41 mouse cellular contexts compared by ENCODE assay signal in the genomic region with DNA sequence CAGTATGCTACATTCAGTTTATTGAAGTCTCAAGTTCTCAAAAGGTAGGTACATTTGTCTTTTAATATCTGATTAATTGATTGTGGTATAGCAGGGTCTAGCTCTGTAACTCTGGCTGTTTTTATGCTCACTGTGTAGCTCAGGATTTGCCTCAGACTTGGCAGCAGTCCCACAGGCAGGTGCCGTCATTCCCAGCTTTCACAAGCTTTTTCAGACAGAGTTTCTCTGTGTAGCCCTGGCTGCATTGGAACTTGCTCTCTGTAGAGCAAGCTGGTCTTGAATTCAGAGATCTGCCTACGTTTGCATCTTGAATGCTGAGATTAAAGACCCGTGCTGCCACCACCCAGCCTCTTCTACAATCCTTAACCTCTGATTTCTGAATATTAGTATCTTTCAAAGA. TPM values are rescaled to one million over a fixed set of nuclear protein-coding genes. Genes with fewer than 3 reads are reported as not detected.
DNase-seq lines count a peak whose midpoint lies in the region; ATAC-seq and TF ChIP-seq lines count a peak whose summit lies in the region.
"Had no signal": no experiment of that assay in that cellular context is flagged by ENCODE, and none has a peak within 500 bp of the region (broad histone marks: within the 10 kb centered on the region; RNA-seq: fewer than 3 reads in every experiment).

No protein-coding gene starts in this region.

- WGBS in kidney, adult 2 months: 47% methylated on average over 3 of the region's 3 CpGs
- 47% methylated on average over 3 of the region's 3 CpGs for WGBS in forebrain, postnatal 0 days

- H3K27ac ChIP-seq in kidney, adult 2 months (ENCODE audit: insufficient read depth, low read depth, low read length): no peak overlapping the region
- H3K27ac ChIP-seq in forebrain, postnatal 0 days (ENCODE audit: low read depth, low read length): no peak overlapping the region
- H3K27ac ChIP-seq: embryonic facial prominence, embryonic 13.5 days; forebrain, embryonic 12.5 days; gastrocnemius, adult 2 months; heart, embryonic 10.5 days; hindbrain, embryonic 14.5 days; liver, embryonic 14.5 days; macrophage; midbrain, embryonic 10.5 days; neural tube, embryonic 13.5 days had no signal

- peak; percentile 19 for DNase-seq in kidney, adult 2 months
- DNase-seq in kidney, postnatal 4 days: no peak
- DNase-seq in left cerebral cortex, postnatal 4 days: peak; percentile 7
- DNase-seq in left cerebral cortex, postnatal 14 days (ENCODE audit: low spot score in 2 of 2): no peak
- DNase-seq in adrenal gland, postnatal 25 days: peak; percentile 44
- DNase-seq in brain, embryonic 14.5 days (ENCODE audit: low read depth): peak; percentile 19
- DNase-seq in forebrain, postnatal 0 days: no peak
- DNase-seq: B cell, adult 2 months; cerebellum, adult 8-10 months; cerebellum, postnatal 36 days; embryo, embryonic 11 days; gastrocnemius, adult 2 months; heart, postnatal 4 days; retina, postnatal 1 day; right cerebral cortex, postnatal 25 days had no signal

- intact Hi-C loops in left cerebral cortex, postnatal 4 days (cut with DNase I): no loop called here
- intact Hi-C loops in left cerebral cortex, postnatal 14 days (cut with DNase I): no loop called here

- no peak for TF ChIP-seq POLR2A in kidney, adult 2 months (IDR thresholded peaks at IDR 0.05; ENCODE audit: low read depth, low read length)
- no peak for TF ChIP-seq POLR2A in brain, embryonic 14.5 days (IDR thresholded peaks at IDR 0.05; ENCODE audit: borderline replicate concordance, extremely low read depth, insufficient read depth, insufficient read length, poor library complexity, severe bottlenecking)

- peaks cover 4% of the 10 kb centered on the region for H3K36me3 ChIP-seq in kidney, adult 2 months (ENCODE audit: control insufficient read depth, insufficient read depth, low read length)
- peaks cover 43% of the 10 kb centered on the region for H3K36me3 ChIP-seq in forebrain, postnatal 0 days (ENCODE audit: insufficient read depth)

- H3K4me2 ChIP-seq in forebrain, postnatal 0 days (ENCODE audit: low read depth): no peak overlapping the region
- H3K4me2 ChIP-seq: embryonic facial prominence, embryonic 13.5 days; forebrain, embryonic 12.5 days; hindbrain, embryonic 14.5 days; neural tube, embryonic 13.5 days had no signal

- no peaks in the 10 kb centered on the region for H3K9me3 ChIP-seq in forebrain, postnatal 0 days (ENCODE audit: low read length)
- H3K9me3 ChIP-seq: embryonic facial prominence, embryonic 13.5 days; forebrain, embryonic 12.5 days; G1E; heart, embryonic 10.5 days; midbrain, embryonic 10.5 days; neural tube, embryonic 13.5 days had no signal

- H3K9ac ChIP-seq in forebrain, postnatal 0 days: no peak overlapping the region
- H3K9ac ChIP-seq: embryonic facial prominence, embryonic 13.5 days; forebrain, embryonic 12.5 days; hindbrain, embryonic 14.5 days; liver, embryonic 14.5 days; neural tube, embryonic 13.5 days had no signal

- no peak for TF ChIP-seq CTCF in kidney, adult 2 months (conservative IDR thresholded peaks at IDR 0.05; ENCODE audit: insufficient read depth, insufficient read length, low read depth, low read length)
- no peak for TF ChIP-seq CTCF in brain, embryonic 14.5 days (IDR thresholded peaks at IDR 0.05; ENCODE audit: borderline replicate concordance, extremely low read depth, insufficient read depth, insufficient read length)
- TF ChIP-seq CTCF in forebrain, postnatal 0 days (IDR thresholded peaks at IDR 0.05; ENCODE audit: low read depth): no peak

- H3K27me3 ChIP-seq in kidney, adult 2 months (replicated peaks; ENCODE audit: control insufficient read depth, insufficient read depth, low read length): no peaks in the 10 kb centered on the region
- no peaks in the 10 kb centered on the region for H3K27me3 ChIP-seq in forebrain, postnatal 0 days (ENCODE audit: insufficient read depth, low read length)
- H3K27me3 ChIP-seq: CH12.LX; embryonic facial prominence, embryonic 13.5 days; forebrain, embryonic 12.5 days; neural tube, embryonic 13.5 days; Patski had no signal

- no peak overlapping the region for H3K4me3 ChIP-seq in kidney, adult 2 months (ENCODE audit: insufficient read depth, low read depth, low read length)
- H3K4me3 ChIP-seq in forebrain, postnatal 0 days (ENCODE audit: low read depth, low read length): no peak overlapping the region
- H3K4me3 ChIP-seq: embryonic facial prominence, embryonic 13.5 days; erythroblast, embryonic 14.5 days; forebrain, embryonic 12.5 days; gastrocnemius, adult 2 months; heart, embryonic 10.5 days; midbrain, embryonic 10.5 days; myocyte; neural tube, embryonic 13.5 days had no signal

- H3K4me1 ChIP-seq in kidney, adult 2 months (ENCODE audit: control insufficient read depth, insufficient read depth, low read length): no peaks in the 10 kb centered on the region
- no peaks in the 10 kb centered on the region for H3K4me1 ChIP-seq in forebrain, postnatal 0 days (ENCODE audit: insufficient read depth)
- H3K4me1 ChIP-seq: embryonic facial prominence, embryonic 13.5 days; forebrain, embryonic 12.5 days; heart, embryonic 10.5 days; midbrain, embryonic 10.5 days; neural tube, embryonic 13.5 days had no signal

- ATAC-seq in forebrain, postnatal 0 days: no peak
- ATAC-seq: inflammation-experienced regulatory T-cells, adult 6 months; lung, postnatal 0 days; midbrain, embryonic 16.5 days; Patski had no signal

RNA-seq across cellular contexts. Expression of gene Ccpg1, which starts 16.9 kb away (rescaled TPM):
- 20.1 and 30.2 TPM in 2 replicates for polyA plus RNA-seq in kidney, adult 2 months (2012; rRNA removed)
- total RNA-seq in left cerebral cortex, postnatal 4 days (2021): 10 to 100 TPM; 64.3 to 67.5 TPM
- total RNA-seq in left cerebral cortex, postnatal 14 days (2021): 100 to 1,000 TPM; 104 to 117 TPM
- total RNA-seq in adrenal gland, postnatal 25 days (2021): 145 and 166 TPM in 2 replicates
- 14.4 and 26.5 TPM in 2 replicates for polyA plus RNA-seq in brain, embryonic 14.5 days (2012; rRNA removed)
- 31.0 and 31.9 TPM in 2 replicates for total RNA-seq in forebrain, postnatal 0 days (2014; rRNA removed)
- polyA plus RNA-seq in forebrain, postnatal 0 days (2015; fragmentation: Nextera tagmentation; extraction: Ambion mirVana): 29.8 and 42.5 TPM in 2 replicates

RNA-seq across cellular contexts. Expression of gene Ccpg1os, which starts 17.0 kb away (rescaled TPM):
- polyA plus RNA-seq in kidney, adult 2 months (2012; rRNA removed): 29.1 and 34.8 TPM in 2 replicates
- 1 to 10 TPM; 5.5 to 7.0 TPM for total RNA-seq in left cerebral cortex, postnatal 4 days (2021)
- 1 to 10 TPM; 7.6 to 8.6 TPM for total RNA-seq in left cerebral cortex, postnatal 14 days (2021)
- total RNA-seq in adrenal gland, postnatal 25 days (2021): 23.8 TPM in 2 replicates
- 19.5 and 20.5 TPM in 2 replicates for polyA plus RNA-seq in brain, embryonic 14.5 days (2012; rRNA removed)
- total RNA-seq in forebrain, postnatal 0 days (2014; rRNA removed): 24.7 and 26.8 TPM in 2 replicates
- 18.8 and 22.7 TPM in 2 replicates for polyA plus RNA-seq in forebrain, postnatal 0 days (2015; fragmentation: Nextera tagmentation; extraction: Ambion mirVana)

RNA-seq across cellular contexts. Expression of gene Pigb, which starts 38.0 kb away (rescaled TPM):
- 10.7 and 10.9 TPM in 2 replicates for polyA plus RNA-seq in kidney, adult 2 months (2012; rRNA removed)
- 10 to 100 TPM; 17.1 to 19.0 TPM for total RNA-seq in left cerebral cortex, postnatal 4 days (2021)
- total RNA-seq in left cerebral cortex, postnatal 14 days (2021): 10 to 100 TPM; 15.2 to 15.4 TPM
- total RNA-seq in adrenal gland, postnatal 25 days (2021): 11.9 and 20.4 TPM in 2 replicates
- polyA plus RNA-seq in brain, embryonic 14.5 days (2012; rRNA removed): 14.0 and 18.7 TPM in 2 replicates
- 8.2 and 10.3 TPM in 2 replicates for total RNA-seq in forebrain, postnatal 0 days (2014; rRNA removed)
- polyA plus RNA-seq in forebrain, postnatal 0 days (2015; fragmentation: Nextera tagmentation; extraction: Ambion mirVana): 7.8 and 10.0 TPM in 2 replicates

RNA-seq across cellular contexts. Expression of gene Rab27a, which starts 42.5 kb away (rescaled TPM):
- polyA plus RNA-seq in kidney, adult 2 months (2012; rRNA removed): 8.0 and 9.4 TPM in 2 replicates
- total RNA-seq in left cerebral cortex, postnatal 4 days (2021): 1 to 10 TPM; 2.9 to 4.7 TPM
- 1 to 10 TPM; 5.9 to 8.2 TPM for total RNA-seq in left cerebral cortex, postnatal 14 days (2021)
- total RNA-seq in adrenal gland, postnatal 25 days (2021): 28.5 and 47.1 TPM in 2 replicates
- 0.77 and 1.4 TPM in 2 replicates for polyA plus RNA-seq in brain, embryonic 14.5 days (2012; rRNA removed)
- total RNA-seq in forebrain, postnatal 0 days (2014; rRNA removed): 3.9 and 5.6 TPM in 2 replicates
- polyA plus RNA-seq in forebrain, postnatal 0 days (2015; fragmentation: Nextera tagmentation; extraction: Ambion mirVana): 1.1 and 2.3 TPM in 2 replicates

RNA-seq across cellular contexts. Expression of gene Gm44503, which starts 43.5 kb away (rescaled TPM):
- not detected in 2 replicates for polyA plus RNA-seq in kidney, adult 2 months (2012; rRNA removed)
- under 1 TPM in 1 of 2 experiments, not detected in 1; 0.87 TPM for total RNA-seq in left cerebral cortex, postnatal 4 days (2021)
- under 1 TPM in 1 of 2 experiments, not detected in 1; 0.29 TPM for total RNA-seq in left cerebral cortex, postnatal 14 days (2021)
- total RNA-seq in adrenal gland, postnatal 25 days (2021): not detected in 2 replicates
- polyA plus RNA-seq in brain, embryonic 14.5 days (2012; rRNA removed): not detected in 2 replicates
- total RNA-seq in forebrain, postnatal 0 days (2014; rRNA removed): 0.10 TPM in 1 of 2 replicates, not detected in the other
- not detected in 2 replicates for polyA plus RNA-seq in forebrain, postnatal 0 days (2015; fragmentation: Nextera tagmentation; extraction: Ambion mirVana)
- total RNA-seq: CH12.LX; G1E; gastrocnemius, adult 2 months; heart, postnatal 4 days; layer of hippocampus, postnatal 10 days; left cerebral cortex, adult 8-10 months had no signal
- polyA plus RNA-seq: embryonic facial prominence, embryonic 13.5 days; forebrain, embryonic 12.5 days; frontal cortex, adult 2 months; gonadal fat pad, adult 2 months; heart, embryonic 10.5 days; heart, embryonic 16.5 days; inflammation-experienced regulatory T-cells, adult 6 months; large intestine, adult 2 months; limb, embryonic 11.5 days; liver, embryonic 14.5 days; lung, postnatal 0 days; macrophage; midbrain, embryonic 10.5 days; midbrain, embryonic 16.5 days; neural tube, embryonic 13.5 days; Patski; spleen, adult 2 months; stomach, embryonic 14.5 days; thymus, postnatal 0 days had no signal

Comparison
In these comparisons a context has a peak if more than half of its experiments do, and no peak if none do; other contexts are left out.
1. DNase-seq: peak in kidney, adult 2 months (single experiment), left cerebral cortex, postnatal 4 days (single experiment), adrenal gland, postnatal 25 days (single experiment) and brain, embryonic 14.5 days (single experiment); none in kidney, postnatal 4 days (0 of 2), left cerebral cortex, postnatal 14 days (0 of 2) and forebrain, postnatal 0 days (single experiment).